Mouse (Mus musculus) kidney, adult 18-20 months (tissue): ENCODE measurements at regions not wholly inside any gene's neighbourhood (a gene's known extent, or its start where the extent isn't known, plus 50 kb on each side); places are given as distances from the start of the nearest gene placed in this dataset.
A peak's percentile ranks its signal among the peaks of the same experiment; 100 is the strongest.

Experiments used
- DNase-seq: peaks from one replicate; pipeline ENCODE4 v3.0.0; 2021

DNA sequence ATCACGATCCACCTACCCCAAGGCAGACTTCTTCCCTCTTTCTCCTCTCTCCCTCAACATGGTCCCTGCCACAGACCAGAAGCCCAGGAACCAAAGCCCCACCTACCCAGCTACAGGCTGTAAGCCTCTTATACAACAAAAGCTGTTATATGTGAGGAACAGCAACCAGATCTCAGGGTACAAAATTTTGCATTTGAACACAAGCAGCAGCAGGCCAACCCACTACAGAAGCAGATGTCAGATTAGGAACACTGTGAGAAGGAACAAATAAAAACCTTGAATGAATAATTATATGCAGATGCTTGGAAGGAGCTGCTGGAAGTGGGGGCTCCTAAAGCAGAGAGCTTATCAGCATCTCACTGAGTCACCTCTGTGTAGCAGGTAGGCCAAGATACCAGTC, 444.8 kb downstream of the Tox3 start:
- no peak for DNase-seq

DNA sequence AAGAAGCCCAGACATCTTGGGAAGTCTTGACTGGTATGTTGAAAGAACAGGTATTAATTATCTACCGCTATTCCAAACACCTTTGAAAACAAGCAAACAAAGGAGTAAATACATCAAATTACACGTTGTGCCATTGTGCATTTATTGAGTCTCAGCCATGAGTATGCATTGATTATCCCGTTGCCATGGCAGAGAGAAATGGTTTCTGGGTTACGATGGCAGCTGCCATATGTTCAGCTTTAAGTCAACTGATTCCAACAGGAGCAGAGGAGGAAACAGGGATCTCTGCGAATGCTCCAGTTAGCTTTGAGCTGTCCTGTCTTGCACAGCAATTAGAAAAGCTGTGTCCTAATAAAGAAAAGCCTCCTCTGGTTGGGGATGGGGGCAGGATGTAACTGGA, 475.4 kb downstream of the Tox3 start:
- DNase-seq = no peak

DNA sequence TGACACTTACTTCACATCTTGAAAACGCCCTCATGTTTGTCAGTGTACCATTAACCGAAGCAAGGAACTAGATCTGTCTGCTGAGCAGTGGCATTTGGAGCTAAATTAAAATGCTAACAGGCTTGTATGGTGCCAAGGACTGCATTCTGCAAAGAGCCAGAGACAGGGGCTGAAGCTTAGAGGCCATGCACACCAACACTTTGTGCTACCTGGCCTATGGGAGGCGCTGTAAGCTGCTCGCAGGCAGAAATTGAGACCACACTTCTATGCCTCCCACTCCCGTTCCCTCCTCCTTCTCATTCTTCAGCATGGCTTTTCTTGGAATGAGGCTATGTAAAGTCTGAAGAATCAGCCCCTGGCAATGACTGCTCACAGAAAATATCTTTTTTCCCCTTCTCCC, 476.2 kb downstream of the Tox3 start:
- DNase-seq = peak; percentile 4

DNA sequence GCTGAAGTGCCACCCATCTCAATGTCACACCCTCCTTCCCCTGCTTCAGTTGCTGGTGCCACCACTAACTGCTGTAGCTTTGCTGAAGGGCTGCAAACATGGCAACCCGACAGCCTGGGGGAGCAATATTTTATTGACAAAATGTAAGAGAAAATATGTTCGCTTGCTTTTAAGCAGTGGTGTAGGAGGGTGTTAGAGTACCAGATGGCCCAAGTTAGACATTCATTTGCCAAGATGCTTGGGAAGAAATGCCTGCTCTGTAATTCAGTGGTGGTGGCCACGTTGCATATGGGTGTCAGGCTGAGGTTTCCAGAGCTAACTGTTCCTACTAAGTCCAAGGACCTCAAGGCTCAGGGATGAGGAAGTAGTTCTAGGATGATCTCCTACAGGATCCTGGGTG, 488.3 kb downstream of the Tox3 start:
- no peak for DNase-seq

DNA sequence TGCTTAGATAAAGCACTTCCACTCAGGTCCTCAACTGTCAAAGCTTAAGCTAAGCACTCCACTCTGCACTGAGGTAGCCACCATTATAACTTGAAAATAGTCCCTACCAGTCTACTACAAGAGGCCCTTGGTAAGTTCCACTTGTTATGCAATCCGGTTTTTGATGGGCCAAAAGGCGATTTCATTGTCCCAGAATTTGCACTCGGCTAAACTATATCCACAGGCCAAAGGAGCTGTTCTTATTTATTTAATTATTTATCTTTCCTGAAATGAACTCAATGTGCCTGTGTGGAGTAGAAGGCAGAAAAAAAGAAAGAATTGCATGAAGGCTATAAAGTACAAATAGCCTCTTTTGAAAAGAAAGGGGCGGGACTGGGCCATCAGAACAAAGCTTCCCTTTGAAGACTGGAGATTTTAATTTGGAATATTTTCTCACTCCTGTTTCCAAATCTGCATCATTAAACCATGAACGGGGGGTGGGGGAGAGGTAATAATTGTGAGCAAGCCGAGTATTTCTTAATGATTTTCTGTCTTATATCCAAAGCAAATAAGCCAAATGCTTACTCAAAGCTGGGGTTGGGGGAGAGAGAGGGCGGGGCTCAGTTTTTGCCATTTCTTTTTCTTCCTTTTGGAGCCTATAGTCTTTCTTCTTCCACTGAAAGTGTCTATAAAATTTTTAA, 489.3 kb downstream of the Tox3 start:
- DNase-seq = no peak

DNA sequence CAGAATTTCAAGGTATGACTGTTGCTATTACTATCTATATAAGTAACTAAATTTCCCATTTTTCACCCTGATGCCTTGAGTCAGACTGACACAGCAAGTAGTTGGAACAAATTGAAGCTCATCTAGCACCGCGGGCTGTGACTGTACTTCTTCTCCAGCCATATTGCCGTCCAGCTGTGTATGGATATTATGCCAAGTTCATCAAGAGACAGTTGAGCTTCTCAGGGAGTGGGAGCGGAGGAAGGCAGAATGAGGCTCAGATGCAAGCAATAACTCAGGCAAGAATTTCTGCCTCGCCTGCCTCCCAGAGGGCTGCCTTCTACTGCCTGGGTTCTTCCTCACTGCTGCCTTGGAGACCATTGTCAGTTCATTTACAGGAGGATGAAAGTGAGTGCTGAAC, 492.6 kb downstream of the Tox3 start:
- no peak for DNase-seq

DNA sequence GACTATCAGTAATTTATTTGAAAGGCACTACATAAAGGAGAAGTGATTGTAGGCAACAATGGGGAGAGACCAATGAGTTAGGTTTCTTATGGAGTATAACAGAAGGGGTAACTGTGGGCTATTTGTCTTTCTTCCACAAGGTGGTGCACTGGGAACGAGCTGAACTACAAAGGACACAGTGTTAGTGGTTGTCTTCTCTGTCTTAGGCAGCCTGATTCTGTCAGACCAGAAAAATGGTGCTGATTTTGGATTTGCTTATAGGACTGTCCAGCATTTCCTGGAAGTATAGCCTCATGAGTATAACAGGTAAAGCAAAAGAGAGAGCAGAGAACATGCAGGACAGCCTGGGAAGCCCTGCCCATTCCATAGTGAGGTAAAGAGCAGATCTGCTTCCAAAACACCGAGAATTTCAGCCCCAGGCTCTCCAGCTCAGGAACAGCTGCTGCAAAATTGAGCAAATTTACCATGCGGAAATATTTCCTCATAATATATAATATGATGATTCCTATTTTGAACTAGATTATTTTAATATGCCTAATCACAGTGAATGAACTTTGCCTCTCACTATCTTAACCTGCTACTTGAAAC, 497.8 kb downstream of the Tox3 start:
- DNase-seq = peak; percentile 40

DNA sequence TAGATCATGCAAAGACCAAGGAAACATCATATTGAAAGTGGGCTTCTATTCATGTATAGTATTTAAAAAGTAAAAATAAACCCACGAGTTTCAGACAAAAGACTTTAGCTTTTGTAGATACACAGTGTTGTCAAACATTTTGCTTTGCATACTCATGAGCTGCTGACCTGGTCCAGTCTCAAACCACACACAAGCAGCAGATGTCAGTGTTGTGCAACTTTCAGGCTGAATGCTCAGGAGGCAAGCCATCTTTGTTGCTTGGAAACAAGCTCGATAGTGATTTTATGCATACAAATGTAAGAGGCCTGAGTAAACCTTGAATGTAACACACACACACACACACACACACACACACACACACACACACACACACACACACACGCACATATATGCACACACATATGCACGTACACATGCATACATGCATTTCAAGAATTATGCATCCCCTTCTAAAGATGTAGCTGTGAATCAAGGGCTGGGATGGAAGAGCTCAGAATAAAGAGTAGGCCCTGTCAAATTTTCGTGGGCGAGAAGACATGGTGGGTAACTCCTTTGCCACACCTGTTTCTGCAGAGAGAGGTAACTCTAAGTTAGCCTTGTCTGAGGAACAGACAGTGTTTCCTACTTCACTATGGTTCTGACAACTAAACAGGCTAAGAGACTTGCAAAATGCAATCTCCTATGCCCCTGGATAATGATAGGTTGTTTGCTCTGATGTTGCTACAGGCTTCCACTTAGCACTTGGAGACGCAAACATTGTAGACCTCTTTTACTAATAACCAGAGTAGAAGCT, 498.5 kb downstream of the Tox3 start:
- peak; percentile 28 for DNase-seq

DNA sequence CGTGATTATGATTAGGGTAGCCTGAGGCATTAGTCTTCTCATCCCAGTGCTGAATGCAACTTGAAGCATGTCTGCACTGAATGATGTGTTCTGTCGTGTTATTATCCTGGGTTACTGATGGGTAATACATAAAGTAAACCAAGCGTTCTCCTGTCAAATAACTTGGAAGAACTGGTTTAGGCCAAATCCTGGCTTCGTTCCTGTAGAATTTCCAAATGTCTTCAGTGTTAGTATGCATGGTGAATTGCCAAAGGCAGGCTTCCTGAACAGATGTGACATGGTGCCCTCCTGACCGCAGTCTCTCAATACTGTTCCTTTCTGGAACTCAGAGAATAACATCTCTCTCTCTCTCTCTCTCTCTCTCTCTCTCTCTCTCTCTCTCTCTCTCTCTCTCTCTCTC, 509.6 kb downstream of the Tox3 start:
- no peak for DNase-seq

DNA sequence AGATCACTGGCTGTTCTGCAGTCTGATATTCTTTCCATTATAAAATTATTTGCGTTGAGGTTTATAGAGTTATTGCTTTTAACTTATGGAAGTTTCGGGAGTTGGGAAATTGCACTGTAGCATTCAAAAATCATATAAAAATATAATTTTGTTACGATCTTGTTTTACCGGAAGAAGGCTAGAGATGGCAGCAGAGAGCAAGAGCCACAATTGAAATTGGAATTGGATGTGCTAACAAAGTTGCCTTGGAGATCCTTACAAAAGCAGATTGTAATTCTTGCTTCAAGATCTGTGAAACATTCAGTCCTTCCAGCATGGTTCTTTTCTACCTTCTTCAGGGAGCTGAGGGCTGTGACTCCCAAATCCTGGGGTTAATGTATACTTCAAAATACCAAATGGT, 514.4 kb downstream of the Tox3 start:
- no peak for DNase-seq

DNA sequence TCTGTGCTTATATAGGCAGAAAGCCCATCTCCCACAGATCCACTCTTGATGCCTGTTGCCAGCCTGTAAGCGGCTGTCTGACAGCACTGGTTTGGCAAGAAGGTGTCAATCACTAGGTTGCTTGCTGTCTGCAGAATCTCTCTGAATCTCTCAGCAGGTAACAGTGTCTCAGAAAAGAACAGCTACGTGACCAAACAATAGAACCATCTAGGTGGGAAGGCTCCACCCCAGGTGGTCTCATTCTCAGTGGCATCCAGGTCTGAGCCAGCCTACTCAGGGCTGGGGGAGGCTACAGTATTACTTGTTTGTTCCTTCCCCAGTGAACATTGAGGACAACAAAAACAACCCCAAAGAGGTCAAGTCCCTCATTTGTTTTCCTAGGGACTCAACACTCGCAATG, 523.6 kb downstream of the Tox3 start:
- DNase-seq = no peak

DNA sequence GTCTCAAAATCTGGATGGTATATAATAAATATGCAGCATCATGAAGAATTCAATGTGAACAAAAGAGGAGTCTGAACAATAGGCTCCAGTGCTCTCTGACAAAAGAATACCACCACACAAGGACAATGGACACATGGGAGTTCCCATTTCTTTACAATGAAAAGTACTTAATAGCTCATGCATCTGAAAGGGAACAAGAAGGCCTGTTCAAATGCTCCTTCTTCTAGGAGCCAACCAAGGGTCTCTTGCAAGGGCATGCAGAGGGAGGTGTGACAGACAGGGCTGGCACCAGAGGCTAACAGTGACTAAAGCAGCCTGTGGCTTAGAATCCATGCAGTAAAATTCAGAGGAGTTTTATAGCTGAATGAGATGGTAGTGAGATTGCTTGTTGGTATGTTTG, 524.5 kb downstream of the Tox3 start:
- no peak for DNase-seq

DNA sequence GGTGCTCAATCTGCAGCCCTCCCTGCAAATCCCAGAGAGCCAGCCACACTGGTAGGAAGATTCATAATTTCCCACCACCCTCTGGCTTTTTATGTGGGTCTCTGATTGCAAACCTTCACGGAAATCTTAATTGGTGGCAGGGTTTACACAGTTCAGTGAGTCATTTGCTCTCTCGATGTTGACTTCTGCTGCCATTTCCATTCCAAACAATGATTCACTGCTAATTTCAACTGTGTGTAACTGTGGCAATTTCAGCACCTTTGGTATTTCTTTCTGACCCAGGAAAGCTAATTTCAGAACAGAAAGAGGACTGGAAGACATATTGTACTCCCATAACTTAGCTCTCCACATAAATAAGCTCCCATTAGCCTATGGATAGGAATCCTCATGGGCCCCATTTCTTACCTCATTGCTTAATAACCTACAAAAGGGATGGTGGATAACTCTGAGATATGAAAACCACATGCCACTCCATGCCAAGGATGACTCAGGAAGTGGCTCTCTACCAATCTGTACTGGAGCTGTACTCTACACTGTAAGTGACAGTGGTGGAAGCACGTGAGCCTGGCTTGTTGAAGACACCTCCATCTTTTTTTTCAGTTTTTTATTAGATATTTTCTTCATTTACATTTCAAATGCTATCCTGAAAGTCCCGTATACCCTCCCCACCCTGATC, 536.0 kb downstream of the Tox3 start:
- no peak for DNase-seq

DNA sequence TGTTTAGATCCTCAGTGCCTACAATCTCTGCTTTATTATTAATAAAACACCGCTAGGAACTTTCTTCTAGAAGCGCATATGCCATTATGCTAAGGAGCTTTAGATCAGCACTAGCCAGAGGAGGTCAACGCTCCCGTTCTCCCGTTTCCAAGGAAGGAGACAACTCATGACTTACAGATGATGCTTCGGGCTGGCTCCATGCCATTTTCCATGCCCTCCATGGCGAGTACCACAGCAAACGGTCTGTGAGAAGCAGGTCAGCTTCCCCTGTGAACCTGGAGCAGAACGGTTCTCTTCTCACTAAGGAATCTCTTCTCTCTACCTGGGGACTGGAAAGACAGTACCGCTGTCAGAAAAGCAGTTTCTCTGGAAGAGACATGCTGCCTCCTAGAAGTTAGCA, 559.8 kb downstream of the Tox3 start:
- no peak for DNase-seq

DNA sequence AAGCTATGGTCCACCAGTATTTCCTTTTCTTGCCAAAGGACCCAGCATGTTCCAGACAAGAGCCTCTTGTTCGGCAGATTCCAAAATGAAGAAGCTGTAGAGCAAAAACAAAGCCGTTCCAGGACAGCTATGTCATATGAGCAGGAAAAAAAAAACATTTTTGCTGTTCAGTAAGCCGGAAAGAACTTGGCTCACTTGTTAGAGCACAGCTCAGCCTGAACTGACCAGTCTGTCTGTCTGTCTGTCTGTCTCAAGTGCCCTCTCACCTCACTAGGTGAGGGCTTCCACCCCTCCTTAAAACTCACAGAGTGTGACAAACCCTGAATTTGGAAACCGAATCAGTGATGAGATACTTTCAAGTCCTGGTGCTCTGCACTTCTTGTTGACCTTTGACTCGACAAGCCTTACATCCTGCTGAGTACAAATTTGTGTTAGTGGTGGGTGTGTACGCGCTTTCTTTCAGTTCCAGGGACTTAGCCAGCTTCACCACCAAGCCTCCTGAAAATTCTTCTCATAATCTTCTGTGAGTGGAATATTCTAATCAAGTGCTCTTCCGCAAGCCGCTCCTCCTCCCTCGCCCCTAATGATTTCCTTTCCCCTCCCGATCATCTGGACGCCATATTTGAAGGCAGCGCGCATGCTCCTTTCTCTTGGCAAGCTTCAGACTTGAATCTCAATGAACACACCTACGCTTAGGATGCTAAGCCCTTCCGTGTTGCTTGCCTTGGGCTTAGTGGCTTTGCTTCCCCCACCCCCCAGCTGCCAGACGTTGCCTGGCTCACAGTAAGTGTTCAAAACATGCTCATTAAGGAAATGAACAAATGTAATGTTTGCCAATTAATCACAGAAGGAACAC, 560.9 kb downstream of the Tox3 start:
- DNase-seq = peak; percentile 43

DNA sequence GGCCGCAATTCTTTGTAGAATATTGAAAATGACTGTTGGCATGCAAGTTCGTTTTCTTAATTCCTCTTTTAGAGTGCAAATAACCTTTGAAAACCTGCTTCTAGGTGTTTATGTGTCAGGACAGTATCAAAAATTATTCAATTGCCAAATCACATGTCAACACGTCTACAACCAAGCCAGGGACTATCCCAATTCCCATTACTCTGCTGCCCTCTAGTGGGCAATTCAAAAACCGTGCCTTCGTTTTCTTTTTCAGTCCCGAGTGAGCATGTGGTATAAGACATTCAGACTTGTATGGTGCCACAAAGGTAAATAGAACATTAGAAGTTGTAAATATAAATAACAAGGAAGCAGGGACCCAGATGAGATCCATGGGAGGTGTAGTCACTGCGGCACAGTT, 563.1 kb downstream of the Tox3 start:
- DNase-seq = peak; percentile 80

DNA sequence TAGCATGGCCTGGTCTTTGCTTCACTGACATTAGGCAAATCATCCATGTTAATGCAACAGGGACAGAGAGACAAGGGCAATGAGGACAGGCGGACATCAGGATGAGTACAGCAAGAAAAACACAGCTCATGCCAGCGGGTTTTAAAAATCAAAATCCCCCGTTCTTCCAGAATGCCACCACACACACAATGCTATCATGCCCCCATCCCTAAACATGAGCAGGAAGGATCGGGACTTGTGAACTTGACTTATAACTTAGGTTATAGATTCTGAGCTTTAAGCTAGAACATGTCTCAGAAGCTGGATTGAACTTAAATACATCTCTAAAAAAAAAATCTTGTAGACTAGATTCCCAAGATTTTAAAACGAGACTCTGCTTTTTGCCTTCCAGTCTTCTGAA, 564.8 kb downstream of the Tox3 start:
- DNase-seq = no peak

DNA sequence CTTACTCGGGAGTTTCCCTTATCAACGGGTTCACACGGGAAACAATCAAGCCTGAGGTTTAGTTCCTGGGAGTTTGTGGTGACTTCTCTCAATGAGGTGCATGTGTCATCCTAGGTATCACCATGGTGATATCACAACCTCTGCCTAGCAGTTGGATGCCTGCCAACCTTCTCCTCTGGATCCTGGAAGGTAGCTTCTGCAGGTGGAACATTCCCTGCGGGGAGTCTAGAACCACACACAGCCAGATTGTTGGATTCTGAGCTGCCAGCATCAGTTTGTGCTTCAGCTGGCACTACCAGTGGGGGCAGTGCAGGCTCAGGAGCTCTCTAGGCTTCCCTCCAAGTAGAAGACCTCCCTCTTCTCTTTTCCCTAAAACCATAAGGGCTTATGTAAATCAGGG, 581.8 kb downstream of the Tox3 start:
- DNase-seq = no peak

DNA sequence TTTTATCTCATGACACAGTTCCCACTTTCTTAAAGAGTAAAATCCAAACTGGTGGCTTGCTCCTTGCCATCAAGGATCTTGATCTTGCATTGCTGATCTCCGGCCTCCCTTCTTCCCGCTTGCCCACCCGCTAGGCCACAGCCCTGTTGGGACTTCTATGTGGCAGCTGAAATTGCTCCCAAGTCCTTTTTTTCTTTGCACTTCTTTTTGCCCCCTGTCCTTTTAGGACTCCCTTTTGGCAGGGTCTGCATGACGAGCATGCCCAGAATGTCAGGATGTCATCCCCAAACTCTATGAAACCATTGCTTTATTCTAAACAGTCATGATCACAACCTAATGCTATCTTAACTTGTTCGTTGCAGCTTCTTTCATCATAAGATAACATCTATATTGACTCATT, 588.6 kb downstream of the Tox3 start:
- no peak for DNase-seq

DNA sequence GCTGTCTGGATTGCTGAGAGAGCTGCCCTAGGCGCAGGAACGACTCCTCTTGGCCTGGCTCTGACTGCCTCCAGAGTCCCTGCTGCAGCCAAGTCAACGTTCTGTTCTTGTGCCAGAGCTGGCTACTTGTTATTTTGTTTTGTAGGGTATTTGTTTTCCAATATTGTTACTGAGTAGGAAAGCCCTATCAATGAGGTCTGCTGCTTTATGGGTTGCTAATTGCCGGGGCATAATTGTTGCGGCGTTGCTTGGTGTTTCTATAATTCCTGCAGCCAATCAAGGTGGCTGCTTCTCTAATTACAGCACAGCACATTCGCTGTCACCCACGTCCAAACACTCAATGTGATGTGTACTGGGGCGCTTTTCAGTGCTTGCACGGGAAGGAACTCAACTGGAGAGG, 589.4 kb downstream of the Tox3 start:
- no peak for DNase-seq

DNA sequence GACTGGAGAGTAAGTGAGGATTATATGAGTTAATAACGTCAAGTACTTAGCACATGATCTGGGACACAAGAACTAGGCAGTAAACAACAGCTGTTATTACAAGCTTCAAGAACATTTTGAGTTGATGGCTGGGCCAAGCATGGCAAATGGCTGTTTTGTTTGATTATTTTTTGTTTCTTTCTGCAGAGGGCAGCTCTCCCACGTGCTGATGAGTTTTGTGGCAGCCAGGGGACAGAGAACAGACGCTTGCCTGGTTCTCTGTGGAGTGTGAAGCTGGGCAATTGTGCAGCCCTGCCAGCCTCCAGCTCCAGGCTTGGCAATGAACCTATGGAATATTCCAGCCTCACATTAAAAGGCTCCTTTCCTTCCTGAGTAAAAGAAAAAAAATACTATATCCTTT, 592.2 kb downstream of the Tox3 start:
- no peak for DNase-seq

DNA sequence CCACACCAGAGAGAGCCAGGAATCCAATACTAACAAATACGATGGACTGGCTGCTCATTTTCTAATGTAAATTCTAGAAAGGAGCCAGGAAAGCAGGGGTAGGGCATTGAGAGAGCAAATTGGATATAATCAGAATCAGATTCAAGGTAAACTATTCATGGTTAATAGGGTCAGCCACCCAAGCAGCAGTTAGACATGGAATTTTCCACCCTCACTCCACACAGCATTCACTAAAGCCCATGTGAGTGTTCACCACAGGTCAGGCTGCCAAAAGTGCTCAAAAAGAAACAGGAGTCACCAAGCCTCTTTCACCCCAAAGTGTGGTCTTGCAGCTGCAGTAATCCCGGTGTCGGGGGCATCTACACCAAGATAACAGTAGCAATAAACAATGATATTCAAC, 596.9 kb downstream of the Tox3 start:
- no peak for DNase-seq

DNA sequence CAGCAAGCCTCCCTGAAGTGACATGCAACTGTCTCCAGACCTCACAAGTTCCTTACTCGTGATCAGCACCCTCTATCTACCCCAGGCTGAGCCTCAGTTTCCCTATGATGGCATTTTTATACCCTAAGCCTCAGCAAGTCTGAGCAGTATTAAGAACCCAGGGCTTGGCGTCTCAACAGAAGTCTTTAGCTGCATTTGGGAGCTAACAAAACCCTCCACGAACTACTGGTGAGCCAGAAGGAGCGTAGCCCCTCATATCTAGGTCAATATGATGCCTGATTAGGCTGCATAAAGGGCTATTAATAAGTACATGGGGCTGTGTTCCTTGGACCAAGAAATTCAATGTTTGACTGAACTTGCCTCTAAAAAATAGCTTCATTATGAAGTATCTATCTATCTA, 600.4 kb downstream of the Tox3 start:
- DNase-seq = no peak
